Mouse (Mus musculus) ES-Bruce4 (cell line): Measurements from ENCODE around the gene Usp20.

Experiments
- CTCF ChIP-seq: IDR thresholded peaks from one replicate; pipeline ENCODE4 v1.8.1; 2011; ENCODE audit warnings: low read depth, low read length
- EP300 ChIP-seq: IDR thresholded peaks from 2 replicates; pipeline ENCODE4 v1.6.1; 2011; ENCODE audit warnings: low read depth, low read length; ENCODE audit not compliant: insufficient read depth
- POLR2A ChIP-seq: IDR thresholded peaks from one replicate; pipeline ENCODE4 v1.8.1; 2011; ENCODE audit warnings: low read length; ENCODE audit not compliant: insufficient read depth

DNA sequence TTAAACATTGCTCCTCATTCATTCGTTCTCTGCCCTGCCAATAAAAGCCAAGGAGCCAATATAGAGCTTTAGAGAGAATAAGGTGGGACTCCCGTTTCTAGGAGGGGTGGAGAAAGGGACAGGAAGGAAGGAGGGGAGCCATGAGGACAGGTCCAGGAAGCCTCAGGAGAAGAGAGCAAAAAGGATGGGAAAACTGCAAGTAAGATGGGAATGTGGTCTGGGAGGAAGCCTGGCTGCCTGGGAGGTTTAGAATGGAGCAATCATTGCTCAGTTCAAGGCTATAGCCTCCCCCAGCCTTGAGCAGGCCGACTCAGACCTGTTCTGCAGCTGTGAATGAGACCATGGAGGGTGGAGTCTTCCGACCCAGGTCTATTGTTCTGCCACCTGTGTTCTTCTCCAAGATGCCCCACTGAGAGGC lies 43.5 kb upstream of the Usp20 start:
- TF ChIP-seq CTCF: no peak
- peak; percentile 77 for TF ChIP-seq EP300
- peak; percentile 36 for TF ChIP-seq POLR2A
